Mouse (Mus musculus) heart, postnatal 0 days (tissue): ENCODE measurements at regions not wholly inside any gene's neighbourhood (a gene's known extent, or its start where the extent isn't known, plus 50 kb on each side); places are given as distances from the start of the nearest gene placed in this dataset.
A peak's percentile ranks its signal among the peaks of the same experiment; 100 is the strongest.

Source experiments
- ATAC-seq: fragments of 200-750 bp; cut with Nextera tagmentation; 2 replicates; pipeline ENCODE4 v1.8.0; 2017; ENCODE audit warnings: low read depth, moderate number of reproducible peaks, moderate library complexity; ENCODE audit not compliant: insufficient read depth
- DNase-seq: peaks from one replicate; pipeline ENCODE4 v3.0.0-alpha.2; 2016; ENCODE audit warnings: low spot score
- H3K27ac ChIP-seq: fragments of 300-500 bp; sonication (generic); 2 replicates; pipeline ENCODE4 v1.5.1; 2014; ENCODE audit warnings: low read depth, mild to moderate bottlenecking
- H3K27me3 ChIP-seq: fragments of 300-500 bp; sonication (generic); 2 replicates; pipeline ENCODE4 v1.6.1; 2014; ENCODE audit warnings: low read length, mixed read lengths; ENCODE audit not compliant: control insufficient read depth, insufficient read depth
- H3K36me3 ChIP-seq: fragments of 300-500 bp; sonication (generic); replicated peaks from 2 replicates; pipeline ENCODE4 v1.6.1; 2014; ENCODE audit warnings: low read length, mixed read lengths; ENCODE audit not compliant: control insufficient read depth, insufficient read depth
- H3K4me1 ChIP-seq: fragments of 300-500 bp; sonication (generic); 2 replicates; pipeline ENCODE4 v1.6.1; 2014; ENCODE audit warnings: antibody characterized with exemption; ENCODE audit not compliant: control insufficient read depth, insufficient read depth
- H3K4me2 ChIP-seq: fragments of 300-500 bp; sonication (generic); 2 replicates; pipeline ENCODE4 v1.6.1; 2014; ENCODE audit warnings: low read depth, mild to moderate bottlenecking, low read length, moderate library complexity
- H3K4me3 ChIP-seq: fragments of 300-500 bp; sonication (generic); 2 replicates; pipeline ENCODE4 v1.5.1; 2014; ENCODE audit warnings: low read depth, low read length
- H3K9ac ChIP-seq: fragments of 300-500 bp; sonication (generic); replicated peaks from 2 replicates; pipeline ENCODE4 v1.6.1; 2014; ENCODE audit warnings: low read depth, low read length, mixed read lengths
- H3K9me3 ChIP-seq: fragments of 300-500 bp; sonication (generic); replicated peaks from 2 replicates; pipeline ENCODE4 v1.6.1; 2016; ENCODE audit warnings: low read length; ENCODE audit not compliant: control insufficient read depth
- CTCF ChIP-seq: IDR thresholded peaks from 2 replicates; pipeline ENCODE4 v1.5.1; 2016; ENCODE audit warnings: antibody characterized with exemption, control low read depth, low read depth
- EP300 ChIP-seq: IDR thresholded peaks from 2 replicates; pipeline ENCODE4 v1.6.1; 2016; ENCODE audit warnings: antibody characterized with exemption, low read depth
- WGBS: fragments of 180-500 bp; shearing (Covaris S2); extraction: QIAGEN DNeasy Blood & Tissue Kit; methylation state at CpG from one replicate; pipeline ENCODE4 v1.1.7; 2014; 5-methylcytosine and 5-hydroxymethylcytosine counted together

GRCm38 (mm10) chr1:186399762-186400161, 282.7 kb upstream of the Lyplal1 start:
- no peak overlapping the region for H3K9ac ChIP-seq
- no peaks in the 10 kb centered on the region for H3K36me3 ChIP-seq
- ATAC-seq (peak; percentile 49), DNase-seq (peak; percentile 54)
- TF ChIP-seq CTCF: no peak
- no peak for TF ChIP-seq EP300
- H3K27ac ChIP-seq: no peak overlapping the region
- 8% methylated on average over 8 of the region's 8 CpGs for WGBS
- H3K4me2 ChIP-seq: peak overlapping the region; percentile 25; the same call in 1 of the 2 replicates
- no peaks in the 10 kb centered on the region for H3K9me3 ChIP-seq
- no peak overlapping the region for H3K4me3 ChIP-seq
- peaks cover 10% of the 10 kb centered on the region for H3K4me1 ChIP-seq
- no peaks in the 10 kb centered on the region for H3K27me3 ChIP-seq

- H3K9me3 ChIP-seq: no peaks in the 10 kb centered on the region
- DNase-seq: no peak
- WGBS: 54% methylated on average over 5 of the region's 5 CpGs
Observed at GRCm38 (mm10) chr1:186393005-186393404, 275.9 kb upstream of the Lyplal1 start.

GRCm38 (mm10) chr1:186384440-186384839, 267.3 kb upstream of the Lyplal1 start:
- Histone ChIP-seq H3K9me3 (no peaks in the 10 kb centered on the region), H3K36me3 (no peaks in the 10 kb centered on the region), H3K27ac (no peak overlapping the region), H3K4me3 (no peak overlapping the region), H3K27me3 (no peaks in the 10 kb centered on the region), H3K4me2 (no peak overlapping the region), H3K9ac (no peak overlapping the region), H3K4me1 (no peaks in the 10 kb centered on the region)
- TF ChIP-seq EP300: no peak
- no peak for TF ChIP-seq CTCF
- no peak for ATAC-seq
- WGBS: 80% methylated on average over 4 of the region's 4 CpGs
- DNase-seq: no peak

More at GRCm38 (mm10) chr1:186393005-186393404, 275.9 kb upstream of the Lyplal1 start:
- Histone ChIP-seq H3K4me3 (no peak overlapping the region), H3K36me3 (no peaks in the 10 kb centered on the region), H3K27me3 (no peaks in the 10 kb centered on the region), H3K9ac (no peak overlapping the region), H3K4me2 (no peak overlapping the region), H3K4me1 (no peaks in the 10 kb centered on the region), H3K27ac (no peak overlapping the region)
- no peak for ATAC-seq
- TF ChIP-seq EP300 (no peak), CTCF (peak; percentile 51)

GRCm38 (mm10) chr1:186383453-186383852, 266.3 kb upstream of the Lyplal1 start:
- no peak for ATAC-seq
- no peak overlapping the region for H3K4me2 ChIP-seq
- no peak overlapping the region for H3K9ac ChIP-seq
- no peaks in the 10 kb centered on the region for H3K9me3 ChIP-seq
- no peaks in the 10 kb centered on the region for H3K27me3 ChIP-seq
- no peak overlapping the region for H3K27ac ChIP-seq
- H3K4me1 ChIP-seq: no peaks in the 10 kb centered on the region
- H3K4me3 ChIP-seq: no peak overlapping the region
- TF ChIP-seq CTCF: no peak
- WGBS: 80% methylated on average over 2 of the region's 2 CpGs
- no peak for DNase-seq
- H3K36me3 ChIP-seq: no peaks in the 10 kb centered on the region

- ATAC-seq: no peak
- Histone ChIP-seq H3K9me3 (no peaks in the 10 kb centered on the region), H3K36me3 (no peaks in the 10 kb centered on the region), H3K27me3 (no peaks in the 10 kb centered on the region), H3K4me2 (no peak overlapping the region), H3K9ac (no peak overlapping the region), H3K4me3 (no peak overlapping the region), H3K4me1 (no peaks in the 10 kb centered on the region), H3K27ac (no peak overlapping the region)
- DNase-seq: no peak
- TF ChIP-seq CTCF (no peak), EP300 (no peak)
- WGBS: 73% methylated on average over 3 of the region's 3 CpGs
Observed at GRCm38 (mm10) chr1:186383006-186383405, 265.9 kb upstream of the Lyplal1 start.

GRCm38 (mm10) chr1:186379938-186380847, 263.1 kb upstream of the Lyplal1 start:
- no peak for ATAC-seq

More at GRCm38 (mm10) chr1:186379938-186380847, 263.1 kb upstream of the Lyplal1 start:
- H3K4me3 ChIP-seq: no peak overlapping the region
- H3K4me1 ChIP-seq: no peaks in the 10 kb centered on the region
- no peak overlapping the region for H3K27ac ChIP-seq
- DNase-seq: no peak
- no peaks in the 10 kb centered on the region for H3K27me3 ChIP-seq
- H3K36me3 ChIP-seq: no peaks in the 10 kb centered on the region
- no peak for TF ChIP-seq EP300
- TF ChIP-seq CTCF: no peak
- WGBS: 78% methylated on average over 10 of the region's 10 CpGs
- H3K4me2 ChIP-seq: no peak overlapping the region
- H3K9ac ChIP-seq: no peak overlapping the region
- no peaks in the 10 kb centered on the region for H3K9me3 ChIP-seq
